Mouse (Mus musculus) bone marrow macrophage, adult 2 months (primary cell): Measurements from ENCODE around the gene Trim40.

Experiments used
- CTCF ChIP-seq: IDR thresholded peaks from 2 replicates; pipeline ENCODE4 v1.5.1; 2012; ENCODE audit warnings: low read depth, mild to moderate bottlenecking, low read length, moderate library complexity
- POLR2A ChIP-seq: IDR thresholded peaks from 2 replicates; pipeline ENCODE4 v1.6.1; 2012; ENCODE audit warnings: mild to moderate bottlenecking, low read depth, low read length, borderline replicate concordance

DNA sequence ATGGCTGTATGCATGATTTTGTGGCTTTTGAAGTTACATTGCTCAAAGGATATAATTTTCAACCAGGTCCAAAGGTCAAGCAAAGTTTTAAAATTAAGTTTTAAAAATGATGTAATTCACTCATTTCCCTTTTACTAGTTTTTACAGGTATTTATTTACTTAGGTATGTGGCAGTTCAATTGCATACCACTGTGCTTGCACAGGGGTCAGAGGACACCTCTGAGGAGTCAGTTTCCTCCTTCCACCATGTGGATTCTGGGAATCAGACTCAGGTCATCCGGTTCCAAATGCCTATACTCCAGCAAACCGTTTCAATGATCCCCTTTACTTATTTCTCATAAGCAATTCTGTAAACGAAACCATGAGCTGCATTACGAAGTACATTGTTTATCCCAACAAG is 32.8 kb upstream of the Trim40 start:
- TF ChIP-seq CTCF (no peak), POLR2A (no peak)
